Mouse (Mus musculus) liver, adult 2 months (tissue): ENCODE measurements around the gene Aagab.

Source experiments
- CTCF ChIP-seq: fragments of 200-500 bp; IDR thresholded peaks from 2 replicates; pipeline ENCODE4 v1.5.1; 2011; ENCODE audit warnings: low read depth, low read length, control low read depth
- POLR2A ChIP-seq: fragments of 200-500 bp; IDR thresholded peaks from 2 replicates; pipeline ENCODE4 v1.6.1; 2011; ENCODE audit warnings: low read length, control low read depth; ENCODE audit not compliant: insufficient read depth; ENCODE audit errors: extremely low read depth

- no peak for TF ChIP-seq CTCF
- TF ChIP-seq POLR2A, result no peak
Observed at GRCm38 (mm10) chr9:63668621-63669020, 66.2 kb downstream of the Aagab start.
